Mouse (Mus musculus): ENCODE data around the gene Mocs3. TPM values are rescaled to one million over a fixed set of nuclear protein-coding genes. Genes with fewer than 3 reads are reported as not detected.
A peak's percentile ranks its signal among the peaks of the same experiment; 100 is the strongest.

Gene Mocs3
- polyA plus RNA-seq, 1 experiment from 2014 or later = 7.0 TPM

DNA sequence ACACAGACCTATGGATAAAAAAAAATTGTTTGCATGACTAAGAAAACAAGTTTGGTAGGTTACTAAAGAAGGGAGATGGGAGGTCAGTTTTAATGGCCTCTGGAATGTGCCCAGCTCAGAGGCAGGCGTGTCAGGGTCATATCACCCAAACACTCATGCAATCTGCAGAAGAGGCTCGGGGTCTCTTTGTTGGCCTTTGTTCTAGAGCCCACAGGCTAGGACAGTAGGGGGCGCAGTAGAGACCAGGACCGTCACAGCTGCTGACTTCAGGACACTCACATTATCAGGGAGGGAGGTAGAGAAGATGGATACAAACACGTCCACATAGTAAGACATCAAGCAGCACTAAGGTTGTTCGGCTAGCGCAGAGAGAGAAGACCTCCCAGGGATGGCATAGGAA lies 37.6 kb downstream of the Mocs3 start:
- Histone ChIP-seq H3K4me2 (ENCODE audit: low read depth, severe bottlenecking) (peak overlapping the region; percentile 29; the same call in 1 of the 2 replicates), H3K4me3 (ENCODE audit: low read depth, low read length) (no peak overlapping the region), H3K36me3 (ENCODE audit: control insufficient read depth, insufficient read depth, low read length) (no peaks in the 10 kb centered on the region), H3K4me1 (ENCODE audit: control insufficient read depth, insufficient read depth, low read length) (no peaks in the 10 kb centered on the region), H3K27me3 (ENCODE audit: control insufficient read depth, insufficient read depth, low read length) (no peaks in the 10 kb centered on the region; the same call in 1 of the 2 replicates), H3K9ac (ENCODE audit: low read length) (no peak overlapping the region), H3K27ac (replicated peaks; ENCODE audit: low read depth, low read length) (no peak overlapping the region), H3K9me3 (ENCODE audit: control insufficient read depth, low read length) (no peaks in the 10 kb centered on the region)
- ATAC-seq (ENCODE audit: insufficient number of reproducible peaks, low FRiP score, low TSS enrichment, low read depth) (no peak), DNase-seq (ENCODE audit: low spot score) (peak; percentile 80)
- WGBS = 35% methylated on average over 7 of the region's 7 CpGs

DNA sequence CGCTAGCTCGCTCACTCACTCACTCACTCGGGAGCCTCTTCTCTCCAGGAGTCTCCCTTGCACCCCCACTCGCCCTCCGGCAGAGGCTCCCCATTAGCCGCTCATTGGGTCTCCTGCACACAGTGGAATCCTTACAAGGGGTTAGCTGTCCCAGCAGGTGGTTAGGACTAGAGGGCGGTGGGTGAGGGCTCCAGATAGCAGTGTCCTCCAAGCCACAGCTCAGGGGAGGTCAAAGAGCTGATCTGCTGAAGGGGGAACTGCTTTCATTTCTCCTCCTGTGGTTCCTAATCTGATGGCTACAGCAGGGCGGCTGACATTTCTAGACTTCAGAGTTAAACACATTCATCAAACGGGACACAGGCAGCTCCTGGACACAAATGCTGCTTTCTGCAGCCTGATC lies 43.0 kb downstream of the Mocs3 start:
- Histone ChIP-seq H3K9ac (ENCODE audit: low read length) (no peak overlapping the region), H3K4me1 (ENCODE audit: control insufficient read depth, insufficient read depth, low read length) (peaks cover 5% of the 10 kb centered on the region; the same call in 1 of the 2 replicates), H3K27ac (replicated peaks; ENCODE audit: low read depth, low read length) (no peak overlapping the region), H3K4me3 (ENCODE audit: low read depth, low read length) (no peak overlapping the region), H3K9me3 (ENCODE audit: control insufficient read depth, low read length) (no peaks in the 10 kb centered on the region), H3K36me3 (ENCODE audit: control insufficient read depth, insufficient read depth, low read length) (no peaks in the 10 kb centered on the region), H3K27me3 (ENCODE audit: control insufficient read depth, insufficient read depth, low read length) (peaks cover 14% of the 10 kb centered on the region), H3K4me2 (ENCODE audit: low read depth, severe bottlenecking) (no peak overlapping the region)
- WGBS = 36% methylated on average over 9 of the region's 9 CpGs
- DNase-seq (ENCODE audit: low spot score) (no peak), ATAC-seq (ENCODE audit: insufficient number of reproducible peaks, low FRiP score, low TSS enrichment, low read depth) (no peak)

DNA sequence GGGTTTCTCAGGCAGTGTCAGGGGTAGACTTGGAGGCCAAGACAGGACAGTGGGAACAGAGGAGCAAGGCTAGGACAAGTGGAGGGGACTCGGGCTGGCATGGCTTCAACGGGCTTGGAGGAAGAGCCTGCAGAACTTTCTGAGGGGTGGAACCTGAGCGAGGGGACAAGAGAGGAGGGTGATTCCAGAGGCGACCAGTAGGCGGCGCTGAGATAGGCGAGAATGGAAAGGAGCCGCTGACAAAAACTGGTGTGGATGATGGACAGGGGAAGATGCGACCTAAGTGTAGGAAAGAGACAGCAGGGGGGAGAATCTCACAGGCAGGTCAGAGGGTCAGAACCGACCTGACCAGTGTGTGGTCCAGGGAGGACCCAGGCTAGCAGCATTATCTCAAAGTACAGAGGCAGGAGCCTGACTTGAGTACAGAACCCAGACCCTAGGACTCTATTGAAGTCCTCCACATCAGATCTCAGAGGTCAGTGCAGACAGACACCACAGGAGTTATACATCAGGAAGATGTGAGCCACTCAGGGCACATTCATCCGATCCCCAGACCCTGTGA lies 44.0 kb downstream of the Mocs3 start:
- peaks cover 5% of the 10 kb centered on the region; the same call in 1 of the 2 replicates for H3K4me1 ChIP-seq (ENCODE audit: control insufficient read depth, insufficient read depth, low read length)
- no peaks in the 10 kb centered on the region for H3K9me3 ChIP-seq (ENCODE audit: control insufficient read depth, low read length)
- H3K4me3 ChIP-seq (ENCODE audit: low read depth, low read length) = no peak overlapping the region
- H3K27me3 ChIP-seq (ENCODE audit: control insufficient read depth, insufficient read depth, low read length) = peaks cover 17% of the 10 kb centered on the region
- DNase-seq (ENCODE audit: low spot score) (peak; percentile 85), ATAC-seq (ENCODE audit: insufficient number of reproducible peaks, low FRiP score, low TSS enrichment, low read depth) (no peak)
- H3K4me2 ChIP-seq (ENCODE audit: low read depth, severe bottlenecking) = no peak overlapping the region
- H3K9ac ChIP-seq (ENCODE audit: low read length) = no peak overlapping the region
- H3K36me3 ChIP-seq (ENCODE audit: control insufficient read depth, insufficient read depth, low read length) = no peaks in the 10 kb centered on the region
- WGBS = 10% methylated on average over 11 of the region's 11 CpGs
- H3K27ac ChIP-seq (replicated peaks; ENCODE audit: low read depth, low read length) = no peak overlapping the region

DNA sequence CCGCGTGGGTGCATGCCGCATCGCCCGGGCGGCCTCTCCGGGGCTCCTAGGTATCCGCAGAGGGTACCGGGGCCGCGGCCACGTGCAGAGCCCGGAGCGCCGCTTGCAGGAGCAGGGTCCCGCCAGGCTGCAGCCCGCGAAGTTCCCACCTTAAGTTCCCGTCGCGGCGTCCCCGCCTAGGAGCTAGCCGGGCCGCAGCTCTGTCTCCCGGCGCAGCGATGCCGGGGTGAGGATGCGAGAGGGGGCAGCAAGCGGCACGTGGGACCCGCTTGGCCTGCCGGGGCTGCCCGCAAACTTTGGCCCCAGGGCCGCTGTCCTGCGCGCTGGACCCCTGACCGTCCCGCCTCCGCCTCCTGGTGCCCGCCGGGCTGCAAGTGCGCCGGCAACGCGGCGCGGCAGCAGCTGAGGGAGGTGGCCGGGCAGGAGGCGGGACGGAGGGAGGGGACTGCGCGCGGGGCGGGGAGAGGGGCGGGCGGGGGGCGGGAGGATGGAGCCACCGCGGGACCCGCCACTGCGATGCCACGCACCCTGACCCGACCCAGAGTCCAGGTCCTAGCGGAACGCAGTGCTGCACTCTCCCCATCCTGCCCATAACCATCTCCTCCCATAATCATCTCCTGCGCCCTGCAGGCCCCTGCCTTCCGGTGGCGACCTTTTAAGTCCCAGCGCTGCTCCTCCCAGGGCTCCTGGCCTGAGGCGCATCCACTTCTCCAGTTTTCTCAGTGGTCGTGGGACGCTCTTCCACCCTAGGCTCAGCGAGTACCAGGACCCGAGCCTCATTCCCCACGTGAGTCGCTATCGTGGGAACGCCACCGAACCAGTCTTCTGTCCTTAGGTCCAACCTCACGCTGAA lies 50.5 kb downstream of the Mocs3 start:
- peaks cover 35% of the 10 kb centered on the region for H3K27me3 ChIP-seq (ENCODE audit: control insufficient read depth, insufficient read depth, low read length)
- ATAC-seq (ENCODE audit: insufficient number of reproducible peaks, low FRiP score, low TSS enrichment, low read depth) (peak; percentile 65), DNase-seq (ENCODE audit: low spot score) (peak; percentile 73)
- 0 out of 2 replicates have a peak, but pooled peaks cover 3% of the 10 kb centered on the region for H3K4me1 ChIP-seq (ENCODE audit: control insufficient read depth, insufficient read depth, low read length)
- H3K4me2 ChIP-seq (ENCODE audit: low read depth, severe bottlenecking) = peak overlapping the region; percentile 91
- H3K27ac ChIP-seq (replicated peaks; ENCODE audit: low read depth, low read length) = no peak overlapping the region
- H3K9me3 ChIP-seq (ENCODE audit: control insufficient read depth, low read length) = no peaks in the 10 kb centered on the region
- H3K4me3 ChIP-seq (ENCODE audit: low read depth, low read length) = peak overlapping the region; percentile 47
- H3K36me3 ChIP-seq (ENCODE audit: control insufficient read depth, insufficient read depth, low read length) = no peaks in the 10 kb centered on the region
- under 1% methylated on average over 60 of the region's 82 CpGs for WGBS
- peak overlapping the region; percentile 55 for H3K9ac ChIP-seq (ENCODE audit: low read length)

DNA sequence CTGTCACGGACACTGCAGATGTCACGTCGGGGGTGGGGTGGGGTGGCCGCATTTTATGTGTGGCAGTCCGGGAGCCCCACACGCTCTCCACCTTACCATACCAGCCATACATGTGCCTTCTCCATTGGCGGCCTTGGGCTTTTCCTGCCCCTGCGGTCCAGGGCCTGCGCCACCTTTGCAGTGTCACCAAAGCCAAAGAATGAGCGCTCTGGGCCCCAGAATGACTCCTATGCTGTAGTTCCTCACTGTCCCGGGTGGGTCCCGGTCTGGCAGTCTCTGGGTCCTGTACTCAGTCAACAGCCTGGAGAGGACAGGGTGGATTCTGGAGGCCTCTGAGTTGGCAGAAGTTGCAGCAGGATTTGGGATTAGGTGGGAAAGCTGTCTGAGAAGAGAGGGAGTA lies 51.2 kb downstream of the Mocs3 start, which contains the start of gene Kcng1:
Gene Kcng1, minus strand, starts transcription at position 155 of the 400 bp plus-strand sequence.
- Histone ChIP-seq H3K36me3 (ENCODE audit: control insufficient read depth, insufficient read depth, low read length) (no peaks in the 10 kb centered on the region), H3K4me1 (ENCODE audit: control insufficient read depth, insufficient read depth, low read length) (0 out of 2 replicates have a peak, but pooled peaks cover 3% of the 10 kb centered on the region), H3K9ac (ENCODE audit: low read length) (peak within 1 kb of the TSS; percentile 55), H3K27me3 (ENCODE audit: control insufficient read depth, insufficient read depth, low read length) (peaks cover 35% of the 10 kb centered on the region), H3K4me3 (ENCODE audit: low read depth, low read length) (peak within 1 kb of the TSS; percentile 47), H3K9me3 (ENCODE audit: control insufficient read depth, low read length) (no peaks in the 10 kb centered on the region), H3K27ac (replicated peaks; ENCODE audit: low read depth, low read length) (no peak within 1 kb of the TSS), H3K4me2 (ENCODE audit: low read depth, severe bottlenecking) (peak within 1 kb of the TSS; percentile 91)
- DNase-seq (ENCODE audit: low spot score) (peak; percentile 37), ATAC-seq (ENCODE audit: insufficient number of reproducible peaks, low FRiP score, low TSS enrichment, low read depth) (no peak; the same call in 1 of the 2 replicates)
- WGBS = 10% methylated on average over 12 of the region's 12 CpGs

Other genes starting within 250 kb of the Mocs3 start
- gene Ripor3, start 220.0 kb upstream of the Mocs3 start, polyA plus RNA-seq (2014; fragmentation: Nextera tagmentation; extraction: Ambion mirVana) = 0.54 and 0.55 TPM in 2 replicates
- gene Pard6b, start 149.6 kb upstream of the Mocs3 start, polyA plus RNA-seq (2014; fragmentation: Nextera tagmentation; extraction: Ambion mirVana) = 5.0 and 5.7 TPM in 2 replicates
- 12.2 and 19.8 TPM in 2 replicates for gene Adnp, start 23.5 kb upstream of the Mocs3 start, polyA plus RNA-seq (2014; fragmentation: Nextera tagmentation; extraction: Ambion mirVana)
- gene Gm20716, start 258 bp upstream of the Mocs3 start, polyA plus RNA-seq (2014; fragmentation: Nextera tagmentation; extraction: Ambion mirVana) = 27.8 and 28.5 TPM in 2 replicates
- 51.3 and 54.7 TPM in 2 replicates for gene Dpm1, start within 50 bp of the Mocs3 start, polyA plus RNA-seq (2014; fragmentation: Nextera tagmentation; extraction: Ambion mirVana)
- gene Kcng1, start 51.1 kb downstream of the Mocs3 start, polyA plus RNA-seq (2014; fragmentation: Nextera tagmentation; extraction: Ambion mirVana) = 0.71 and 0.76 TPM in 2 replicates